Mouse (Mus musculus): ENCODE measurements around the gene 1700025G04Rik. TPM values are rescaled to one million over a fixed set of nuclear protein-coding genes. Genes with fewer than 3 reads are reported as not detected.

1700025G04Rik gene
- total and polyA plus RNA-seq, 3 experiments: 1.5 to 19.5 (median 12.8) TPM

DNA sequence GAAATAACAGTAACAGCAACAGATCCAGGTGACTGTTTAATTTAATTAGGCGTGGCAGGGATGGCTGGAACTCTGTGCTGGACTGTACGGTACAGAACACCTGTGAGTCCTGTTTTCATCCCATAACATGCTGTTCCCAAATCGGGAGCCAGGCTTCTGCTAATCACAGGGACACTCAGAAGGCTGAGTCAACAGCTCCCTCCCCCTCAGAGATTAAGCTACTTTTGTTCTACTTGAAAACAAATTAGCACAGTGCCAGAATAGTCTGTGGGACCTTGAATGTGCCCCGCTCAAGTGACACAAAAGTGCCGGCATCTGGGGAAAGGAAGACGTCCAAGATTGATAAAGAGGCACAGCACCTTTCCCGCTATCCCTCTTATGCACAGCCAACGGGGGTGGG is 115.0 kb downstream of the 1700025G04Rik start:
- Histone ChIP-seq H3K4me3 (replicated peaks in 1 of 3; ENCODE audit: low read depth in 2 of 3, low read length in 2 of 3, poor library complexity in 1 of 3) (no peak overlapping the region), H3K9ac (ENCODE audit: insufficient read depth, low read depth) (no peak overlapping the region), H3K9me3 (replicated peaks; ENCODE audit: low read length) (no peaks in the 10 kb centered on the region), H3K79me2 (replicated peaks; ENCODE audit: control insufficient read depth, extremely low read depth, insufficient read depth, poor library complexity, severe bottlenecking) (no peaks in the 10 kb centered on the region), H3K4me2 (ENCODE audit: insufficient read depth, low read depth, poor library complexity, severe bottlenecking) (no peak overlapping the region), H3K4me1 (ENCODE audit: control insufficient read depth in 1 of 2, insufficient read depth in 2 of 2) (peaks cover 0 to 7% of the 10 kb centered on the region in 2 experiments; a peak in 1 of 4 replicates), H3K36me3 (replicated peaks in 1 of 2; ENCODE audit: control insufficient read depth in 1 of 2, insufficient read depth in 1 of 2, low read length in 1 of 2) (peaks cover 0 to 9% of the 10 kb centered on the region in 2 experiments), H3K27ac (ENCODE audit: insufficient read depth, low read depth) (no peak overlapping the region), H3K27me3 (replicated peaks) (no peaks in the 10 kb centered on the region)
- in situ Hi-C loops (cut with MboI; ENCODE audit: low pct_ligation_motif_present, low pct_unique_long_range_greater_than_20kb, low sequenced_read_pairs): no loop called here
- no peak for DNase-seq (ENCODE audit: extremely low read depth)
- no peak for TF ChIP-seq KAT2A (IDR thresholded peaks at IDR 0.05; ENCODE audit: insufficient replicate concordance, low read length)
- no peak for TF ChIP-seq MXI1 (IDR thresholded peaks at IDR 0.05; ENCODE audit: low read depth, low read length)
- TF ChIP-seq MAFK (IDR thresholded peaks at IDR 0.05; ENCODE audit: insufficient replicate concordance, low read length): no peak
- TF ChIP-seq MYC (IDR thresholded peaks at IDR 0.05; ENCODE audit: low read depth, low read length): no peak
- TF ChIP-seq MAZ (IDR thresholded peaks at IDR 0.05; ENCODE audit: low read depth, low read length): no peak
- TF ChIP-seq EP300 (IDR thresholded peaks at IDR 0.05; ENCODE audit: low read length): no peak
- TF ChIP-seq NELFE (IDR thresholded peaks at IDR 0.05; ENCODE audit: low read depth, low read length): no peak
- no peak for TF ChIP-seq HCFC1 (IDR thresholded peaks at IDR 0.05; ENCODE audit: low read depth, low read length)
- TF ChIP-seq MEF2A (IDR thresholded peaks at IDR 0.05; ENCODE audit: borderline replicate concordance, low read depth, low read length): no peak
- no peak for TF ChIP-seq USF1 (IDR thresholded peaks at IDR 0.05; ENCODE audit: low read depth, low read length)
- no peak for TF ChIP-seq SMC3 (IDR thresholded peaks at IDR 0.05; ENCODE audit: low read depth, low read length)
- dilution Hi-C loops (cut with MboI; ENCODE audit: extremely low pct_ligation_motif_present, extremely low pct_unique_long_range_greater_than_20kb, low sequenced_read_pairs): no loop called here

DNA sequence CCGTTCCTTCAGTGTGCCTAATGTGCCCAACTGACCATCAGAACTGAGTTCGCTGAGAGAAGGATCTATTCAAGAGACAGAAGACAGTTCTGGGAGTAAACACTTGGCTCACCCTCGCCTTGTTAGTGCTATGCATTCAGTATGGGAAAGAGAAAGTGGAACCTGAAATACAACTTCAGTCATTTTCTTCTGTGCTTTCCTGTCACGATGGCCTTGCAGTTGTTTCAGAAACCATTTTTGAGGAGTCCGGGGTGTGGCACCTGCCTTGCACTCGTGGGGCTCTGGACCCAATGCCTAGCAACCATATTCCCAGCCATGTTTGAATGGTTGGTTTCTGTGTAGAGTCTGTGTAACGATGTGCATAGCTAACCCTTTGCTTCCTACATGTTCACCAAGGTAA is 115.5 kb downstream of the 1700025G04Rik start:
- in situ Hi-C loops (cut with MboI; ENCODE audit: low pct_ligation_motif_present, low pct_unique_long_range_greater_than_20kb, low sequenced_read_pairs) (no loop called here), dilution Hi-C loops (cut with MboI; ENCODE audit: extremely low pct_ligation_motif_present, extremely low pct_unique_long_range_greater_than_20kb, low sequenced_read_pairs) (no loop called here)
- H3K36me3 ChIP-seq (replicated peaks in 1 of 2; ENCODE audit: control insufficient read depth in 1 of 2, insufficient read depth in 1 of 2, low read length in 1 of 2): peaks cover 0 to 9% of the 10 kb centered on the region in 2 experiments
- peaks cover 0 to 3% of the 10 kb centered on the region in 2 experiments; a peak in 1 of 4 replicates for H3K4me1 ChIP-seq (ENCODE audit: control insufficient read depth in 1 of 2, insufficient read depth in 2 of 2)
- TF ChIP-seq CTCF (conservative IDR thresholded peaks at IDR 0.05 in 1 of 2, IDR thresholded peaks at IDR 0.05 in 1 of 2; ENCODE audit: low read depth in 2 of 2, low read length in 2 of 2): no peak
- no peak for TF ChIP-seq CHD1 (IDR thresholded peaks at IDR 0.05; ENCODE audit: low read depth, low read length)
- no peak for TF ChIP-seq E2F4 (IDR thresholded peaks at IDR 0.05; ENCODE audit: insufficient replicate concordance, low read depth, low read length)
- TF ChIP-seq UBTF (IDR thresholded peaks at IDR 0.05; ENCODE audit: low read depth, low read length): no peak
- TF ChIP-seq PAX5 (IDR thresholded peaks at IDR 0.05; ENCODE audit: low read length): no peak
- TF ChIP-seq ZC3H11A (IDR thresholded peaks at IDR 0.05; ENCODE audit: low read depth, low read length): no peak
- no peaks in the 10 kb centered on the region for H3K27me3 ChIP-seq (replicated peaks)
- H3K4me3 ChIP-seq (replicated peaks in 1 of 3; ENCODE audit: low read depth in 2 of 3, low read length in 2 of 3, poor library complexity in 1 of 3): no peak overlapping the region
- no peak overlapping the region for H3K27ac ChIP-seq (ENCODE audit: insufficient read depth, low read depth)
- no peak overlapping the region for H3K4me2 ChIP-seq (ENCODE audit: insufficient read depth, low read depth, poor library complexity, severe bottlenecking)
- H3K9ac ChIP-seq (ENCODE audit: insufficient read depth, low read depth): no peak overlapping the region
- no peaks in the 10 kb centered on the region for H3K9me3 ChIP-seq (replicated peaks; ENCODE audit: low read length)
- no peaks in the 10 kb centered on the region for H3K79me2 ChIP-seq (replicated peaks; ENCODE audit: control insufficient read depth, extremely low read depth, insufficient read depth, poor library complexity, severe bottlenecking)
- DNase-seq (ENCODE audit: extremely low read depth): no peak
